Mouse (Mus musculus): Measurements from ENCODE around the gene Zbtb20.

GRCm38 (mm10) chr16:43168506-43168905, 292.8 kb downstream of the Zbtb20 start:
- TF ChIP-seq CTCF (IDR thresholded peaks at IDR 0.05; ENCODE audit: extremely low read depth, insufficient read length, insufficient replicate concordance, low read depth, low read length) (0 out of 2 replicates have a peak, but pooled peaks have one; percentile 27), POLR2A (IDR thresholded peaks at IDR 0.05; ENCODE audit: low read depth, low read length) (no peak)

All from small intestine, adult 2 months (tissue).